ENCODE assay signal across 27 mouse cellular contexts in genomic region chr5:107922836-107923235, GRCm38 (mm10). TPM values are rescaled to one million over a fixed set of nuclear protein-coding genes. Genes with fewer than 3 reads are reported as not detected.
DNase-seq lines count a peak whose midpoint lies in the region; ATAC-seq and TF ChIP-seq lines count a peak whose summit lies in the region.
"Had no signal": no experiment of that assay in that cellular context is flagged by ENCODE, and none has a peak within 500 bp of the region (broad histone marks: within the 10 kb centered on the region; RNA-seq: fewer than 3 reads in every experiment).

No protein-coding gene starts in this region.

- TF ChIP-seq CTCF in spleen, adult 2 months (IDR thresholded peaks at IDR 0.05; ENCODE audit: extremely low read depth, insufficient read depth, insufficient read length, insufficient replicate concordance), result no peak

- H3K27ac ChIP-seq in spleen, adult 2 months (ENCODE audit: insufficient read depth, low read length), result peak overlapping the region; percentile 16; the same call in 1 of the 2 replicates
- H3K27ac ChIP-seq: embryonic facial prominence, embryonic 12.5 days; heart, embryonic 10.5 days; heart, embryonic 15.5 days; hindbrain, embryonic 13.5 days; left cerebral cortex, adult 2 months; limb, embryonic 13.5 days; macrophage; midbrain, embryonic 10.5 days; midbrain, embryonic 15.5 days had no signal

- WGBS in spleen, adult 2 months, result 18% methylated on average over 1 of the region's 1 CpGs

- DNase-seq in heart, adult 11 months, result peak; percentile 59
- DNase-seq in heart, adult 9 months (ENCODE audit: low spot score in 2 of 2), result no peak
- DNase-seq in spleen, adult 2 months (ENCODE audit: low read depth in 1 of 2, low spot score in 2 of 2), result no peak
- no peak for DNase-seq in spleen, postnatal 36 days (ENCODE audit: low spot score in 2 of 2)
- DNase-seq in ovary, postnatal 10 days (ENCODE audit: low spot score), result no peak
- DNase-seq: adrenal gland, postnatal 36 days; cerebellum, adult 9-10 months; cerebellum, postnatal 36 days; embryo, embryonic 11 days; gastrocnemius, postnatal 25 days; kidney, postnatal 14 days; right cerebral cortex, postnatal 4 days; thymus, postnatal 4 days had no signal

- no peaks in the 10 kb centered on the region for H3K27me3 ChIP-seq in spleen, adult 2 months (ENCODE audit: control insufficient read depth, insufficient read depth, low read length)
- H3K27me3 ChIP-seq: embryonic facial prominence, embryonic 12.5 days; heart, embryonic 15.5 days; hindbrain, embryonic 13.5 days; limb, embryonic 13.5 days; midbrain, embryonic 15.5 days had no signal

- peaks cover 8% of the 10 kb centered on the region; the same call in 1 of the 2 replicates for H3K4me1 ChIP-seq in spleen, adult 2 months (ENCODE audit: control insufficient read depth, insufficient read depth, insufficient read length)
- H3K4me1 ChIP-seq: heart, embryonic 10.5 days; heart, embryonic 15.5 days; hindbrain, embryonic 13.5 days; midbrain, embryonic 10.5 days; midbrain, embryonic 15.5 days had no signal

- peaks cover 6% of the 10 kb centered on the region for H3K36me3 ChIP-seq in spleen, adult 2 months (ENCODE audit: control insufficient read depth, insufficient read depth, low read length)
- H3K36me3 ChIP-seq: embryonic facial prominence, embryonic 12.5 days; heart, embryonic 10.5 days; heart, embryonic 15.5 days; hindbrain, embryonic 13.5 days; limb, embryonic 13.5 days; midbrain, embryonic 10.5 days; midbrain, embryonic 15.5 days had no signal

- TF ChIP-seq POLR2A in spleen, adult 2 months (IDR thresholded peaks at IDR 0.05; ENCODE audit: low read depth, low read length), result no peak

- ATAC-seq in megakaryocyte, adult 5-6 weeks (ENCODE audit: poor library complexity, severe bottlenecking), result peak; percentile 83
- ATAC-seq in activated CD4-positive, CD25-positive, alpha-beta regulatory T cell, adult 4 months, result no peak
- ATAC-seq: CD4-positive, CD25-positive, alpha-beta regulatory T cell, adult 4 months; forebrain, embryonic 14.5 days; intestine, postnatal 0 days; midbrain, embryonic 15.5 days had no signal

- no peak overlapping the region for H3K4me3 ChIP-seq in spleen, adult 2 months (ENCODE audit: extremely low read depth, insufficient read depth, insufficient read length)
- H3K4me3 ChIP-seq: embryonic facial prominence, embryonic 12.5 days; heart, embryonic 10.5 days; heart, embryonic 15.5 days; hindbrain, embryonic 13.5 days; left cerebral cortex, adult 2 months; limb, embryonic 13.5 days; midbrain, embryonic 10.5 days; midbrain, embryonic 15.5 days had no signal

RNA-seq across cellular contexts. Expression of gene Rpl5, which starts 22.5 kb away (rescaled TPM):
- 24.1 and 29.9 TPM in 2 replicates for polyA plus RNA-seq in spleen, adult 2 months (2012; rRNA removed)
- total RNA-seq in megakaryocyte, adult 5-6 weeks (2015), result 281 and 294 TPM in 2 replicates
- total RNA-seq in megakaryocyte, adult 5-6 weeks (2017), result 116 and 124 TPM in 2 replicates
- polyA plus RNA-seq in activated CD4-positive, CD25-positive, alpha-beta regulatory T cell, adult 4 months (2017; shearing (Covaris generic)), result 10 to 100 TPM; 71.9 to 81.2 TPM

RNA-seq across cellular contexts. Expression of gene Evi5, which starts 47.9 kb away (rescaled TPM):
- 6.2 and 6.6 TPM in 2 replicates for polyA plus RNA-seq in spleen, adult 2 months (2012; rRNA removed)
- total RNA-seq in megakaryocyte, adult 5-6 weeks (2015), result 53.0 and 55.2 TPM in 2 replicates
- total RNA-seq in megakaryocyte, adult 5-6 weeks (2017), result 43.8 and 44.6 TPM in 2 replicates
- 1 to 10 TPM in 1 of 2 experiments, not detected in 1; 1.1 TPM for polyA plus RNA-seq in activated CD4-positive, CD25-positive, alpha-beta regulatory T cell, adult 4 months (2017; shearing (Covaris generic))
